Mouse (Mus musculus): ENCODE measurements at regions not wholly inside any gene's neighbourhood (a gene's known extent, or its start where the extent isn't known, plus 50 kb on each side); places are given as distances from the start of the nearest gene placed in this dataset.
"Not testable (repeated sequence)": the region's sequence is repeated elsewhere in the genome, so short reads cannot be mapped to it uniquely, and the experiment has no call there.

GRCm38 (mm10) chr3:22009898-22010699 lies 66.4 kb upstream of the Tbl1xr1 start:
- Histone ChIP-seq H3K4me1 (ENCODE audit: control insufficient read depth, insufficient read depth, low read depth, low read length) (no peaks in the 10 kb centered on the region), H3K9me3 (ENCODE audit: control insufficient read depth, low read length) (no peaks in the 10 kb centered on the region), H3K27me3 (replicated peaks; ENCODE audit: control insufficient read depth, insufficient read depth, low read length) (no peaks in the 10 kb centered on the region), H3K36me3 (ENCODE audit: control insufficient read depth, insufficient read depth, low read length) (no peaks in the 10 kb centered on the region), H3K4me2 (ENCODE audit: low read length) (no peak overlapping the region), H3K27ac (ENCODE audit: low read depth, low read length) (no peak overlapping the region), H3K4me3 (ENCODE audit: low read length) (no peak overlapping the region), H3K9ac (ENCODE audit: low read depth, low read length) (no peak overlapping the region)
- no peak for ATAC-seq
- 69% methylated on average over 2 of the region's 2 CpGs for WGBS

GRCm38 (mm10) chr3:22010700-22010991 lies 65.8 kb upstream of the Tbl1xr1 start:
- H3K9ac ChIP-seq (ENCODE audit: low read depth, low read length); ATAC-seq; H3K9me3 ChIP-seq (ENCODE audit: control insufficient read depth, low read length): not testable (repeated sequence)

GRCm38 (mm10) chr3:22021360-22021935 lies 55.0 kb upstream of the Tbl1xr1 start:
- Histone ChIP-seq H3K36me3 (ENCODE audit: control insufficient read depth, insufficient read depth, low read length) (no peaks in the 10 kb centered on the region), H3K4me2 (ENCODE audit: low read length) (no peak overlapping the region), H3K9ac (ENCODE audit: low read depth, low read length) (no peak overlapping the region), H3K4me1 (ENCODE audit: control insufficient read depth, insufficient read depth, low read depth, low read length) (no peaks in the 10 kb centered on the region), H3K27me3 (replicated peaks; ENCODE audit: control insufficient read depth, insufficient read depth, low read length) (no peaks in the 10 kb centered on the region), H3K4me3 (ENCODE audit: low read length) (no peak overlapping the region), H3K27ac (ENCODE audit: low read depth, low read length) (no peak overlapping the region), H3K9me3 (ENCODE audit: control insufficient read depth, low read length) (no peaks in the 10 kb centered on the region)
- ATAC-seq = no peak
- 81% methylated on average over 3 of the region's 3 CpGs for WGBS

More at GRCm38 (mm10) chr3:22010700-22010991, 65.8 kb upstream of the Tbl1xr1 start:
- H3K4me3 ChIP-seq (ENCODE audit: low read length); H3K36me3 ChIP-seq (ENCODE audit: control insufficient read depth, insufficient read depth, low read length); H3K27me3 ChIP-seq (replicated peaks; ENCODE audit: control insufficient read depth, insufficient read depth, low read length); H3K4me1 ChIP-seq (ENCODE audit: control insufficient read depth, insufficient read depth, low read depth, low read length); H3K4me2 ChIP-seq (ENCODE audit: low read length); H3K27ac ChIP-seq (ENCODE audit: low read depth, low read length): not testable (repeated sequence)

GRCm38 (mm10) chr3:22022418-22022817 lies 54.0 kb upstream of the Tbl1xr1 start:
- WGBS = 55% methylated on average over 2 of the region's 2 CpGs
- no peak overlapping the region for H3K9ac ChIP-seq (ENCODE audit: low read depth, low read length)
- H3K27ac ChIP-seq (ENCODE audit: low read depth, low read length) = no peak overlapping the region
- no peak overlapping the region for H3K4me3 ChIP-seq (ENCODE audit: low read length)
- no peaks in the 10 kb centered on the region for H3K36me3 ChIP-seq (ENCODE audit: control insufficient read depth, insufficient read depth, low read length)
- H3K27me3 ChIP-seq (replicated peaks; ENCODE audit: control insufficient read depth, insufficient read depth, low read length) = no peaks in the 10 kb centered on the region
- no peaks in the 10 kb centered on the region for H3K4me1 ChIP-seq (ENCODE audit: control insufficient read depth, insufficient read depth, low read depth, low read length)
- no peak for ATAC-seq
- H3K4me2 ChIP-seq (ENCODE audit: low read length) = no peak overlapping the region
- H3K9me3 ChIP-seq (ENCODE audit: control insufficient read depth, low read length) = no peaks in the 10 kb centered on the region

GRCm38 (mm10) chr3:22023049-22023448 lies 53.4 kb upstream of the Tbl1xr1 start:
- no peak for ATAC-seq
- Histone ChIP-seq H3K9me3 (ENCODE audit: control insufficient read depth, low read length) (no peaks in the 10 kb centered on the region), H3K27me3 (replicated peaks; ENCODE audit: control insufficient read depth, insufficient read depth, low read length) (no peaks in the 10 kb centered on the region), H3K4me1 (ENCODE audit: control insufficient read depth, insufficient read depth, low read depth, low read length) (no peaks in the 10 kb centered on the region), H3K36me3 (ENCODE audit: control insufficient read depth, insufficient read depth, low read length) (no peaks in the 10 kb centered on the region), H3K4me2 (ENCODE audit: low read length) (no peak overlapping the region), H3K9ac (ENCODE audit: low read depth, low read length) (no peak overlapping the region), H3K4me3 (ENCODE audit: low read length) (no peak overlapping the region), H3K27ac (ENCODE audit: low read depth, low read length) (no peak overlapping the region)
- WGBS = 64% methylated on average over 6 of the region's 6 CpGs

GRCm38 (mm10) chr3:22023551-22023950 lies 52.9 kb upstream of the Tbl1xr1 start:
- Histone ChIP-seq H3K27me3 (replicated peaks; ENCODE audit: control insufficient read depth, insufficient read depth, low read length) (no peaks in the 10 kb centered on the region), H3K9me3 (ENCODE audit: control insufficient read depth, low read length) (no peaks in the 10 kb centered on the region), H3K4me1 (ENCODE audit: control insufficient read depth, insufficient read depth, low read depth, low read length) (no peaks in the 10 kb centered on the region), H3K9ac (ENCODE audit: low read depth, low read length) (no peak overlapping the region), H3K4me3 (ENCODE audit: low read length) (no peak overlapping the region), H3K36me3 (ENCODE audit: control insufficient read depth, insufficient read depth, low read length) (no peaks in the 10 kb centered on the region), H3K27ac (ENCODE audit: low read depth, low read length) (no peak overlapping the region), H3K4me2 (ENCODE audit: low read length) (no peak overlapping the region)
- WGBS = 70% methylated on average over 5 of the region's 5 CpGs
- ATAC-seq = no peak

- H3K4me3 ChIP-seq (ENCODE audit: low read length) = no peak overlapping the region
- 10% methylated on average over 6 of the region's 6 CpGs for WGBS
- no peak for ATAC-seq
These were observed 52.3 kb upstream of the Tbl1xr1 start for GRCm38 (mm10) chr3:22024200-22024599.

GRCm38 (mm10) chr3:22025119-22025518 lies 51.3 kb upstream of the Tbl1xr1 start:
- no peak overlapping the region for H3K4me2 ChIP-seq (ENCODE audit: low read length)
- H3K27me3 ChIP-seq (replicated peaks; ENCODE audit: control insufficient read depth, insufficient read depth, low read length) = no peaks in the 10 kb centered on the region
- H3K36me3 ChIP-seq (ENCODE audit: control insufficient read depth, insufficient read depth, low read length) = no peaks in the 10 kb centered on the region
- 34% methylated on average over 6 of the region's 6 CpGs for WGBS
- H3K4me3 ChIP-seq (ENCODE audit: low read length) = no peak overlapping the region
- no peak overlapping the region for H3K9ac ChIP-seq (ENCODE audit: low read depth, low read length)
- no peaks in the 10 kb centered on the region for H3K4me1 ChIP-seq (ENCODE audit: control insufficient read depth, insufficient read depth, low read depth, low read length)
- H3K27ac ChIP-seq (ENCODE audit: low read depth, low read length) = no peak overlapping the region
- ATAC-seq = no peak
- no peaks in the 10 kb centered on the region for H3K9me3 ChIP-seq (ENCODE audit: control insufficient read depth, low read length)

More at GRCm38 (mm10) chr3:22024200-22024599, 52.3 kb upstream of the Tbl1xr1 start:
- H3K9me3 ChIP-seq (ENCODE audit: control insufficient read depth, low read length) = no peaks in the 10 kb centered on the region
- no peak overlapping the region for H3K4me2 ChIP-seq (ENCODE audit: low read length)
- H3K9ac ChIP-seq (ENCODE audit: low read depth, low read length) = no peak overlapping the region
- no peaks in the 10 kb centered on the region for H3K4me1 ChIP-seq (ENCODE audit: control insufficient read depth, insufficient read depth, low read depth, low read length)
- H3K27me3 ChIP-seq (replicated peaks; ENCODE audit: control insufficient read depth, insufficient read depth, low read length) = no peaks in the 10 kb centered on the region
- H3K27ac ChIP-seq (ENCODE audit: low read depth, low read length) = no peak overlapping the region
- H3K36me3 ChIP-seq (ENCODE audit: control insufficient read depth, insufficient read depth, low read length) = no peaks in the 10 kb centered on the region

- Histone ChIP-seq H3K9me3 (ENCODE audit: control insufficient read depth, low read length) (no peaks in the 10 kb centered on the region), H3K4me1 (ENCODE audit: control insufficient read depth, insufficient read depth, low read depth, low read length) (no peaks in the 10 kb centered on the region), H3K27ac (ENCODE audit: low read depth, low read length) (no peak overlapping the region), H3K36me3 (ENCODE audit: control insufficient read depth, insufficient read depth, low read length) (no peaks in the 10 kb centered on the region), H3K4me3 (ENCODE audit: low read length) (no peak overlapping the region), H3K27me3 (replicated peaks; ENCODE audit: control insufficient read depth, insufficient read depth, low read length) (no peaks in the 10 kb centered on the region), H3K9ac (ENCODE audit: low read depth, low read length) (no peak overlapping the region), H3K4me2 (ENCODE audit: low read length) (no peak overlapping the region)
- WGBS = 75% methylated on average over 8 of the region's 8 CpGs
- ATAC-seq = no peak
These were observed 50.8 kb upstream of the Tbl1xr1 start for GRCm38 (mm10) chr3:22025615-22026014.
